Mouse (Mus musculus) cerebellum, adult 8-10 months (tissue): ENCODE data around the gene Psmb1.
A peak's percentile ranks its signal among the peaks of the same experiment; 100 is the strongest.
"Not testable (repeated sequence)": the region's sequence is repeated elsewhere in the genome, so short reads cannot be mapped to it uniquely, and the experiment has no call there.

Source experiments
- DNase-seq: peaks from one replicate; pipeline ENCODE4 v3.0.0; 2022

Gene Psmb1

GRCm38 (mm10) chr17:15499656-15500394 lies at the start of gene Psmb1, which contains the start of gene Tbp:
Gene Psmb1, minus strand, starts transcription at chr17:15499751.
Gene Tbp, plus strand, starts transcription at chr17:15499888.
- peak; percentile 94 for DNase-seq

GRCm38 (mm10) chr17:15546440-15546839 lies 46.9 kb upstream of the Psmb1 start:
- DNase-seq: no peak

DNA sequence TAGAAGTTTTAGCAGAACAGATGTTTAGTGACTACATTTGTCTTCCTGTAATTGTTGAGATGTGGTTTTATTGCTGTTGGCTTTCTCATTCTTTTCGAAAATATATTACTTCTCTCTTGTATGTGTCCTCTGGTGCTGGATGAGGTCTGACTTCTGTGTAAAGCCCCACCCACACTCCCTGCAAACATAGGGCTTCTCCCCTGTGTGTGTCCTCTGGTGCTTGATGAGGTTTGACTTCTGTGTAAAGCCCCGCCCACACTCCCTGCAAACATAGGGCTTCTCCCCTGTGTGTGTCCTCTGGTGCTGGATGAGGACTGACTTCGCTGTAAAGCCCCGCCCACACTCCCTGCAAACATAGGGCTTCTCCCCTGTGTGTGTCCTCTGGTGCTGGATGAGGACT lies 44.3 kb upstream of the Psmb1 start:
- not testable (repeated sequence) for DNase-seq

GRCm38 (mm10) chr17:15540309-15540708 lies 40.8 kb upstream of the Psmb1 start:
- DNase-seq: no peak

- no peak for DNase-seq
Measured at GRCm38 (mm10) chr17:15536457-15536904, 36.9 kb upstream of the Psmb1 start.

DNA sequence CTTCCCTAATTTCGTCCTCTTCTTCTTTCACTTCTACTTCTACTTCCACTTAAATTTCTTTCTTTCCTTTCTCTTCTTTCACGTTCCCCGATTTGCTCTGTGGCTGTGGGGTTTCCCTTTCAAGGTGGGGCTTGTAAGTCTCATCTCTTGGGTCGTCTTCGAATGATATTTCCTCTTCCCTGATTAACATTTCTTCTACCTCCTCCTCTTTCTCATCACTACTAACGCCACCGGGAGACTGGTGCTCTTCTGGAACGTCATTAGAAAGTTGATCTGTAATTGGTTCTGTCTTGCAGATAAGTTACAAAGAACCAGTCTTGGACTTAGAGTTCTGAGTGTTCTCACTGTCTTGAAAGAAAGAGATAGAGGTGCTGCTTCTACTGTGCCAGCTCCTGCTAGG lies 36.4 kb upstream of the Psmb1 start:
- no peak for DNase-seq

- peak; percentile 21 for DNase-seq
Measured at GRCm38 (mm10) chr17:15535162-15535800, 35.7 kb upstream of the Psmb1 start.

DNA sequence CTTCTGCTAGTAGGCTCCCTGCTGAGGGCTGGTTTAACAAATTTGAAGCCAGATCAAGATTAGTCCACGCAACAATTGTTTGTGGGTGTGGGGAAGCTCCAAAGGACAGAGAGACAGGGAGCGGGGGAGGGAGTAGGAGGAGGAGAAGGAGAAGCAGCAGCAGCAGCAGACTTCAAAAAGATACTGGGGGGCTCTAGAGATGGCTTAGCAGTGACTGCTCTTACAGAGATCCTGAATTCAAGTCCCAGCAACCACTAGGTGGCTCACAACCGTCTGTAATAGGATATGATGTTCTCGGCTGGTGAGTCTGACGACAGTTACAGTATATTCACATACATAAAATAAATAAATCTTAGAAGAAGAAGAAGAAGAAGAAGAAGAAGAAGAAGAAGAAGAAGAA lies 30.6 kb upstream of the Psmb1 start:
- DNase-seq: no peak

- DNase-seq: no peak
Measured at GRCm38 (mm10) chr17:15528887-15529286, 29.3 kb upstream of the Psmb1 start.

- DNase-seq: no peak
Measured at GRCm38 (mm10) chr17:15527811-15528136, 28.2 kb upstream of the Psmb1 start.

GRCm38 (mm10) chr17:15526986-15527810 lies 27.6 kb upstream of the Psmb1 start, which contains the start of gene Pdcd2:
Gene Pdcd2, minus strand, starts transcription at chr17:15527301.
- peak; percentile 91 for DNase-seq

- DNase-seq: no peak
Measured at GRCm38 (mm10) chr17:15526304-15526703, 26.8 kb upstream of the Psmb1 start.

GRCm38 (mm10) chr17:15518766-15519165 lies 19.2 kb upstream of the Psmb1 start:
- DNase-seq: no peak

DNA sequence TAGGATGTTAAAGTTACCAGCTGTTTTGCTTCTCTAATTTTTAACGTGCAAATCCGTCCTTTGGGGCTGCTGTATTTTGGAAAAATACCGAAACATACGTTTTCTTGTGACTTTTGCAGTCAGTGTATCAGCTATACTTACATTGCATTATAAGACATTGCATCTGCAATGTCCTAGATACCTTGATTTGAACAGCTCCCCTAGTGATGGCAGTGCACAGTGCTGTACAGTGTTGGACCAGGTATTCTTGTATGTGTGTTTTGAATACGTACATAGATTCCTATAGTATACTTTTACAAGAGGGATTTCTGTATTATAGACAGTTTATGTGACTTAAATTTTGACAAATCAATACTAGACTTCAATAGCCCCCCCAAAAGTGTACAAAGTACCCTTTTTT lies 18.6 kb upstream of the Psmb1 start:
- DNase-seq: no peak

DNA sequence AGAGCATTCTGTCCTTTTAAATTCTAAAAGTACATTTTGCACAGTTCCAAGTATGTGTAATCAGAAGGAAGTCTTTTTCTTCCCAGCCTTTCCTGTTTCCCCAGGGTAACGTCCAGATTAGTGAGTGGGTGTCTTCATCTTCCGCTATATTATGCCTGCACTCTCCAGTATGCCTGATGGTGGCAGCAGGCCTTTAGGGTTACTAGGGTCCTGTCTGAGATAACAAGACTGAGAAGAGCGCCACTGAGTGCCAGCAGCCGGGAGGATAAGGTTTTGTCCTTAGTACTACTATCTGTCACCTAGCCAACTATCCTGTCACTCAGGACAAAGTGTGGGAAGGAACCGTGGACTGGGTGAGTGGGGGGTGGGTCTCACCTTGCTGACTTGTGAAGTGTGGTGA lies 18.2 kb upstream of the Psmb1 start:
- no peak for DNase-seq

- DNase-seq: no peak
Measured at GRCm38 (mm10) chr17:15510694-15511093, 11.1 kb upstream of the Psmb1 start.

- DNase-seq: no peak
Measured at GRCm38 (mm10) chr17:15498753-15499113, 818 bp downstream of the Psmb1 start.

GRCm38 (mm10) chr17:15497882-15498752 lies 1.4 kb downstream of the Psmb1 start:
- DNase-seq: peak; percentile 91

GRCm38 (mm10) chr17:15490542-15490941 lies 9.0 kb downstream of the Psmb1 start:
- DNase-seq: no peak

- DNase-seq: no peak
Measured at GRCm38 (mm10) chr17:15472671-15473070, 26.9 kb downstream of the Psmb1 start.

GRCm38 (mm10) chr17:15467669-15468068 lies 31.9 kb downstream of the Psmb1 start:
- DNase-seq: peak; percentile 47

GRCm38 (mm10) chr17:15461921-15462495 lies 37.5 kb downstream of the Psmb1 start:
- DNase-seq: no peak
